Mouse (Mus musculus) megakaryocyte, embryonic 14.5 days (primary cell): ENCODE results near the gene Scamp4. TPM values are rescaled to one million over a fixed set of nuclear protein-coding genes. Genes with fewer than 3 reads are reported as not detected.
A peak's percentile ranks its signal among the peaks of the same experiment; 100 is the strongest.

ENCODE experiments used
- H3K27me3 ChIP-seq: replicated peaks from 2 replicates; pipeline ENCODE3; 2012; ENCODE audit warnings: inconsistent platforms
- H3K36me3 ChIP-seq: replicated peaks from 2 replicates; pipeline ENCODE3; 2012; ENCODE audit warnings: low read length, inconsistent platforms, mixed read lengths
- H3K4me1 ChIP-seq: 2 replicates; pipeline ENCODE4 v1.6.1; 2012; ENCODE audit warnings: inconsistent platforms
- H3K4me3 ChIP-seq: replicated peaks from 2 replicates; pipeline ENCODE3; 2012; ENCODE audit warnings: moderate library complexity, mild to moderate bottlenecking, inconsistent platforms
- H3K9me3 ChIP-seq: 2 replicates; pipeline ENCODE4 v1.6.1; 2012; ENCODE audit warnings: inconsistent platforms
- FLI1 ChIP-seq: IDR thresholded peaks from 2 replicates; pipeline ENCODE4 v1.6.1; 2012; ENCODE audit warnings: low read length, inconsistent platforms, mixed read lengths
- GATA1 ChIP-seq: IDR thresholded peaks from 3 replicates; pipeline ENCODE4 v1.6.1; 2012; ENCODE audit warnings: mixed read lengths, low read length, inconsistent platforms, borderline replicate concordance
- polyA plus RNA-seq: library from polyadenylated mRNA; stranded (reverse); fragments of >175 nt; gene quantifications from 2 replicates; pipeline ENCODE4 v1.2.3, GENCODE M21; 2012; ENCODE audit warnings: low replicate concordance; ENCODE audit not compliant: insufficient read depth

Scamp4 gene
- 19.2 and 31.4 TPM in 2 replicates for polyA plus RNA-seq

- peaks cover 5% of the 10 kb centered on the region; the same call in 1 of the 2 replicates for H3K9me3 ChIP-seq
- TF ChIP-seq GATA1 (no peak), FLI1 (peak; percentile 85)
- peaks cover 21% of the 10 kb centered on the region for H3K36me3 ChIP-seq
- peaks cover 77% of the 10 kb centered on the region for H3K4me1 ChIP-seq
- H3K4me3 ChIP-seq, result peak within 1 kb of the TSS; percentile 100
- H3K27me3 ChIP-seq, result no peaks in the 10 kb centered on the region
Observed at GRCm38 (mm10) chr10:80602698-80603325, at the start of gene Scamp4, which contains the start of gene Adat3. Scamp4 (plus strand) TSS chr10:80602872. Adat3 (plus strand) TSS chr10:80602880.

GRCm38 (mm10) chr10:80553575-80553974 lies 49.1 kb upstream of the Scamp4 start:
- Histone ChIP-seq H3K9me3 (no peaks in the 10 kb centered on the region), H3K36me3 (peaks cover 66% of the 10 kb centered on the region), H3K4me3 (peak overlapping the region; percentile 83), H3K27me3 (no peaks in the 10 kb centered on the region), H3K4me1 (peaks cover 76% of the 10 kb centered on the region)
- TF ChIP-seq GATA1 (no peak), FLI1 (no peak)

GRCm38 (mm10) chr10:80553997-80554396 lies 48.7 kb upstream of the Scamp4 start:
- Histone ChIP-seq H3K27me3 (no peaks in the 10 kb centered on the region), H3K4me1 (peaks cover 76% of the 10 kb centered on the region), H3K9me3 (no peaks in the 10 kb centered on the region), H3K4me3 (peak overlapping the region; percentile 83), H3K36me3 (peaks cover 63% of the 10 kb centered on the region)
- TF ChIP-seq GATA1 (no peak), FLI1 (no peak)

GRCm38 (mm10) chr10:80557346-80557965 lies 45.2 kb upstream of the Scamp4 start:
- peaks cover 81% of the 10 kb centered on the region for H3K4me1 ChIP-seq
- peaks cover 37% of the 10 kb centered on the region for H3K36me3 ChIP-seq
- TF ChIP-seq FLI1 (no peak), GATA1 (no peak)
- H3K27me3 ChIP-seq, result no peaks in the 10 kb centered on the region
- H3K9me3 ChIP-seq, result no peaks in the 10 kb centered on the region
- H3K4me3 ChIP-seq, result peak overlapping the region; percentile 79

GRCm38 (mm10) chr10:80559431-80559830 lies 43.2 kb upstream of the Scamp4 start:
- no peak for TF ChIP-seq FLI1
- TF ChIP-seq GATA1, result no peak
- peaks cover 23% of the 10 kb centered on the region for H3K36me3 ChIP-seq
- H3K27me3 ChIP-seq, result no peaks in the 10 kb centered on the region
- peak overlapping the region; percentile 80 for H3K4me3 ChIP-seq
- peaks cover 64% of the 10 kb centered on the region for H3K4me1 ChIP-seq
- H3K9me3 ChIP-seq, result no peaks in the 10 kb centered on the region

GRCm38 (mm10) chr10:80560621-80561020 lies 42.1 kb upstream of the Scamp4 start:
- Histone ChIP-seq H3K27me3 (no peaks in the 10 kb centered on the region), H3K4me3 (peak overlapping the region; percentile 99), H3K9me3 (no peaks in the 10 kb centered on the region), H3K4me1 (peaks cover 57% of the 10 kb centered on the region), H3K36me3 (peaks cover 24% of the 10 kb centered on the region)
- no peak for TF ChIP-seq GATA1
- TF ChIP-seq FLI1, result no peak

GRCm38 (mm10) chr10:80561116-80561944 lies 41.3 kb upstream of the Scamp4 start, which contains the start of gene Rexo1:
Rexo1 (minus strand) TSS chr10:80561560.
- Histone ChIP-seq H3K9me3 (no peaks in the 10 kb centered on the region), H3K36me3 (peaks cover 27% of the 10 kb centered on the region), H3K4me3 (peak within 1 kb of the TSS; percentile 99), H3K27me3 (no peaks in the 10 kb centered on the region), H3K4me1 (peaks cover 62% of the 10 kb centered on the region)
- no peak for TF ChIP-seq GATA1

GRCm38 (mm10) chr10:80566375-80567092 lies 36.1 kb upstream of the Scamp4 start:
- Histone ChIP-seq H3K36me3 (peaks cover 35% of the 10 kb centered on the region), H3K9me3 (no peaks in the 10 kb centered on the region)
- TF ChIP-seq GATA1 (no peak), FLI1 (no peak)

GRCm38 (mm10) chr10:80568876-80569275 lies 33.8 kb upstream of the Scamp4 start:
- no peaks in the 10 kb centered on the region for H3K9me3 ChIP-seq
- H3K27me3 ChIP-seq, result no peaks in the 10 kb centered on the region
- peaks cover 43% of the 10 kb centered on the region for H3K36me3 ChIP-seq
- TF ChIP-seq FLI1 (no peak), GATA1 (no peak)
- H3K4me1 ChIP-seq, result peaks cover 72% of the 10 kb centered on the region
- peak overlapping the region; percentile 89 for H3K4me3 ChIP-seq

More at GRCm38 (mm10) chr10:80566375-80567092, 36.1 kb upstream of the Scamp4 start:
- Histone ChIP-seq H3K4me3 (no peak overlapping the region), H3K27me3 (no peaks in the 10 kb centered on the region), H3K4me1 (peaks cover 58% of the 10 kb centered on the region)
